Mouse (Mus musculus) C2C12 (cell line): ENCODE results near the gene Kif18a. TPM values are rescaled to one million over a fixed set of nuclear protein-coding genes. Genes with fewer than 3 reads are reported as not detected.

ENCODE experiments used
- H3K27me3 ChIP-seq: one replicate; pipeline ENCODE4 v1.6.1; 2011; ENCODE audit not compliant: control insufficient read depth, insufficient read depth, insufficient read length
- H3K36me3 ChIP-seq: one replicate; pipeline ENCODE4 v1.6.1; 2011; ENCODE audit not compliant: control insufficient read depth, insufficient read depth
- H3K4me3 ChIP-seq: one replicate; pipeline ENCODE4 v1.5.1; 2011; ENCODE audit warnings: mild to moderate bottlenecking, control low read depth; ENCODE audit not compliant: poor library complexity, insufficient read depth, severe bottlenecking
- H3K79me2 ChIP-seq: one replicate; pipeline ENCODE4 v1.6.1; 2011; ENCODE audit not compliant: control insufficient read depth, insufficient read depth
- H3K79me3 ChIP-seq: one replicate; pipeline ENCODE4 v1.6.1; 2011; ENCODE audit warnings: low read depth, control low read depth
- H3ac ChIP-seq: one replicate; pipeline ENCODE3; 2011; ENCODE audit warnings: low read depth; ENCODE audit not compliant: control insufficient read depth, insufficient read length
- CEBPB ChIP-seq: IDR thresholded peaks from one replicate; pipeline ENCODE4 v1.6.1; 2011; ENCODE audit warnings: low read depth, mild to moderate bottlenecking, control low read depth, moderate library complexity
- CTCF ChIP-seq: IDR thresholded peaks from one replicate; pipeline ENCODE4 v1.5.1; 2011; ENCODE audit not compliant: control insufficient read depth, insufficient read depth, insufficient read length
- FOSL1 ChIP-seq: IDR thresholded peaks from one replicate; pipeline ENCODE4 v1.8.0; 2011; ENCODE audit warnings: mild to moderate bottlenecking, low read length; ENCODE audit not compliant: poor library complexity, insufficient read depth, severe bottlenecking
- MAX ChIP-seq: IDR thresholded peaks from one replicate; pipeline ENCODE4 v1.6.1; 2011; ENCODE audit warnings: mild to moderate bottlenecking, control low read depth
- MYOD1 ChIP-seq: IDR thresholded peaks from one replicate; pipeline ENCODE4 v1.6.1; 2011; ENCODE audit warnings: low read depth; ENCODE audit not compliant: control insufficient read depth, insufficient read length
- MYOG ChIP-seq: IDR thresholded peaks from one replicate; pipeline ENCODE4 v1.6.1; 2011; ENCODE audit not compliant: control insufficient read depth, insufficient read length; ENCODE audit errors: extremely low read depth
- USF1 ChIP-seq: IDR thresholded peaks from one replicate; pipeline ENCODE4 v1.6.1; 2011; ENCODE audit warnings: low read depth, mild to moderate bottlenecking, control low read depth, moderate library complexity
- polyA plus RNA-seq: library from polyadenylated mRNA; unstranded; fragments of >200 nt; fragmentation: generic; extraction: Trizol; gene quantifications from one replicate; pipeline ENCODE4 v1.2.1, GENCODE M21; 2012; ENCODE audit warnings: missing spikeins

Gene Kif18a
- polyA plus RNA-seq, 1 experiment, result 2.7 TPM

- no peak overlapping the region for H3ac ChIP-seq
- no peaks in the 10 kb centered on the region for H3K27me3 ChIP-seq
- no peaks in the 10 kb centered on the region for H3K36me3 ChIP-seq
- H3K4me3 ChIP-seq, result peak overlapping the region; percentile 32
- no peak for TF ChIP-seq CEBPB
- TF ChIP-seq MYOG, result no peak
- TF ChIP-seq USF1, result no peak
- TF ChIP-seq FOSL1, result no peak
- TF ChIP-seq CTCF, result no peak
- no peak for TF ChIP-seq MAX
- H3K79me2 ChIP-seq, result peaks cover 20% of the 10 kb centered on the region
- H3K79me3 ChIP-seq, result peaks cover 12% of the 10 kb centered on the region
Observed at GRCm38 (mm10) chr2:109277593-109277992, 2.9 kb upstream of the Kif18a start.

- H3K79me2 ChIP-seq, result peaks cover 24% of the 10 kb centered on the region
- H3ac ChIP-seq, result peak overlapping the region; percentile 69
- no peaks in the 10 kb centered on the region for H3K27me3 ChIP-seq
- TF ChIP-seq MYOG (no peak), CTCF (no peak), FOSL1 (no peak), CEBPB (no peak), MAX (no peak), USF1 (no peak), MYOD1 (no peak)
- no peaks in the 10 kb centered on the region for H3K36me3 ChIP-seq
- H3K79me3 ChIP-seq, result peaks cover 15% of the 10 kb centered on the region
- H3K4me3 ChIP-seq, result peak overlapping the region; percentile 32
Observed at GRCm38 (mm10) chr2:109278036-109278435, 2.5 kb upstream of the Kif18a start.

GRCm38 (mm10) chr2:109280272-109280599 is 302 bp upstream of the Kif18a start:
- Histone ChIP-seq H3ac (no peak overlapping the region), H3K36me3 (no peaks in the 10 kb centered on the region), H3K4me3 (peak overlapping the region; percentile 97), H3K27me3 (no peaks in the 10 kb centered on the region), H3K79me3 (peaks cover 36% of the 10 kb centered on the region), H3K79me2 (peaks cover 46% of the 10 kb centered on the region)
- TF ChIP-seq MYOD1 (no peak), USF1 (no peak), MYOG (no peak), CTCF (no peak), CEBPB (no peak)

GRCm38 (mm10) chr2:109281341-109281690 is 778 bp downstream of the Kif18a start:
- Histone ChIP-seq H3K36me3 (no peaks in the 10 kb centered on the region), H3K79me2 (peaks cover 57% of the 10 kb centered on the region), H3K4me3 (peak overlapping the region; percentile 97), H3K27me3 (no peaks in the 10 kb centered on the region), H3ac (peak overlapping the region; percentile 76), H3K79me3 (peaks cover 44% of the 10 kb centered on the region)
- no peak for TF ChIP-seq MAX
- no peak for TF ChIP-seq USF1
- no peak for TF ChIP-seq CTCF
- TF ChIP-seq MYOG, result no peak

- peaks cover 56% of the 10 kb centered on the region for H3K79me3 ChIP-seq
Observed at GRCm38 (mm10) chr2:109284121-109284520, 3.6 kb downstream of the Kif18a start.

GRCm38 (mm10) chr2:109289327-109289726 is 8.8 kb downstream of the Kif18a start:
- Histone ChIP-seq H3K36me3 (peaks cover 49% of the 10 kb centered on the region), H3ac (no peak overlapping the region), H3K4me3 (no peak overlapping the region), H3K79me2 (peaks cover 43% of the 10 kb centered on the region), H3K79me3 (peaks cover 28% of the 10 kb centered on the region), H3K27me3 (no peaks in the 10 kb centered on the region)
- no peak for TF ChIP-seq USF1

More at GRCm38 (mm10) chr2:109284121-109284520, 3.6 kb downstream of the Kif18a start:
- TF ChIP-seq CEBPB (no peak), MYOD1 (no peak), MAX (no peak), MYOG (no peak), FOSL1 (no peak), CTCF (no peak), USF1 (no peak)
- peaks cover 80% of the 10 kb centered on the region for H3K79me2 ChIP-seq
- no peak overlapping the region for H3K4me3 ChIP-seq
- H3ac ChIP-seq, result no peak overlapping the region
- H3K27me3 ChIP-seq, result no peaks in the 10 kb centered on the region
- H3K36me3 ChIP-seq, result peaks cover 10% of the 10 kb centered on the region

- Histone ChIP-seq H3K79me2 (no peaks in the 10 kb centered on the region), H3K36me3 (peaks cover 63% of the 10 kb centered on the region), H3K79me3 (peaks cover 1% of the 10 kb centered on the region), H3ac (no peak overlapping the region), H3K4me3 (no peak overlapping the region), H3K27me3 (no peaks in the 10 kb centered on the region)
- no peak for TF ChIP-seq MAX
- no peak for TF ChIP-seq CTCF
- no peak for TF ChIP-seq MYOG
- TF ChIP-seq FOSL1, result no peak
- no peak for TF ChIP-seq CEBPB
- no peak for TF ChIP-seq USF1
Observed at GRCm38 (mm10) chr2:109296264-109296663, 15.7 kb downstream of the Kif18a start.
